Mouse (Mus musculus) kidney, embryonic 16.5 days (tissue): ENCODE results near the gene Zbtb17. TPM values are rescaled to one million over a fixed set of nuclear protein-coding genes. Genes with fewer than 3 reads are reported as not detected.

Experiments used
- ATAC-seq: fragments of 200-750 bp; cut with Nextera tagmentation; 2 replicates; pipeline ENCODE4 v1.8.0; 2017; ENCODE audit warnings: moderate TSS enrichment; ENCODE audit not compliant: low FRiP score, low TSS enrichment
- H3K27ac ChIP-seq: fragments of 300-500 bp; sonication (generic); 2 replicates; pipeline ENCODE4 v1.5.1; 2014; ENCODE audit warnings: low read length
- H3K27me3 ChIP-seq: fragments of 300-500 bp; sonication (generic); 2 replicates; pipeline ENCODE4 v1.6.1; 2014; ENCODE audit warnings: low read length, control low read depth, mixed read lengths; ENCODE audit not compliant: insufficient read depth
- H3K36me3 ChIP-seq: fragments of 300-500 bp; sonication (generic); 2 replicates; pipeline ENCODE4 v1.6.1; 2014; ENCODE audit warnings: low read length, control low read depth, mixed read lengths; ENCODE audit not compliant: insufficient read depth
- H3K4me1 ChIP-seq: fragments of 300-500 bp; sonication (generic); 2 replicates; pipeline ENCODE4 v1.6.1; 2014; ENCODE audit warnings: low read length, control low read depth, mixed read lengths; ENCODE audit not compliant: insufficient read depth
- H3K4me2 ChIP-seq: fragments of 300-500 bp; sonication (generic); replicated peaks from 2 replicates; pipeline ENCODE4 v1.6.1; 2014; ENCODE audit warnings: low read depth, low read length
- H3K4me3 ChIP-seq: fragments of 300-500 bp; sonication (generic); 2 replicates; pipeline ENCODE4 v1.5.1; 2014; ENCODE audit warnings: mild to moderate bottlenecking, low read length
- H3K9ac ChIP-seq: fragments of 300-500 bp; sonication (generic); replicated peaks from 2 replicates; pipeline ENCODE4 v1.6.1; 2014; ENCODE audit warnings: low read length
- H3K9me3 ChIP-seq: fragments of 300-500 bp; sonication (generic); 2 replicates; pipeline ENCODE4 v1.6.1; 2016; ENCODE audit warnings: low read length, control low read depth
- WGBS: fragments of 180-500 bp; shearing (Covaris S2); extraction: QIAGEN DNeasy Blood & Tissue Kit; methylation state at CpG from one replicate; pipeline ENCODE4 v1.1.7; 2014; 5-methylcytosine and 5-hydroxymethylcytosine counted together
- polyA plus RNA-seq: library from polyadenylated mRNA; unstranded; fragments of >200 nt; fragmentation: Nextera tagmentation; extraction: Ambion mirVana; gene quantifications from 2 replicates; pipeline ENCODE4 v1.2.1, GENCODE M21; 2015

Gene Zbtb17
- polyA plus RNA-seq, 1 experiment from 2014 or later: 43.1 TPM

GRCm38 (mm10) chr4:141505810-141506209, 61.4 kb downstream of the Zbtb17 start:
- H3K4me2 ChIP-seq: no peak overlapping the region
- peak overlapping the region; percentile 85 for H3K27ac ChIP-seq
- H3K9ac ChIP-seq: no peak overlapping the region
- ATAC-seq: no peak
- 89% methylated on average over 10 of the region's 11 CpGs for WGBS
- H3K27me3 ChIP-seq: no peaks in the 10 kb centered on the region
- H3K36me3 ChIP-seq: no peaks in the 10 kb centered on the region; the same call in 1 of the 2 replicates
- no peaks in the 10 kb centered on the region for H3K9me3 ChIP-seq
- H3K4me1 ChIP-seq: peaks cover 20% of the 10 kb centered on the region
- no peak overlapping the region for H3K4me3 ChIP-seq

DNA sequence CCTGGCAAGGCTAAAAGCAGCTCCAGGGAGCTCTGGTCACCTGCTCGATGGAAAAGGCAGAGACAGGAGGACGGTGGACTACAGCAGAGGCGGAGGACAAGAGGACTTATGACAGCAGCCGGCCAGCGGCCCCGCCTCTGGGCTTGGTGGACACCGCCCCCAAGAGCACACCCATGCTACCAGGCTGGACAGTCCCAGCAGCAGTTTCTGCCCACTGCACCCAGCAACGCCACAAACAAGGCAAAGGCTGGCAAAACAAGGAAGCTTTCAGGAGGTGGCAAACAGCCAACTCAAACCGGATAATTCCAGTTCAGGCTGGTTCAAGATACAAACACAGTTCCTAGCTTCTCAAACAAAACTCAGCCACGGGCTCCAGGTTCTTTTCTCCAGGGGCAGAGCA, 61.9 kb downstream of the Zbtb17 start:
- Histone ChIP-seq H3K36me3 (no peaks in the 10 kb centered on the region; the same call in 1 of the 2 replicates), H3K27me3 (no peaks in the 10 kb centered on the region), H3K9ac (peak overlapping the region; percentile 7; the same call in 1 of the 2 replicates), H3K9me3 (no peaks in the 10 kb centered on the region), H3K4me2 (0 out of 2 replicates have a peak overlapping the region, but pooled peaks have one; percentile 16), H3K4me1 (peaks cover 15% of the 10 kb centered on the region), H3K4me3 (no peak overlapping the region), H3K27ac (peak overlapping the region; percentile 85)
- peak; percentile 92 for ATAC-seq
- WGBS: 48% methylated on average over 10 of the region's 10 CpGs

GRCm38 (mm10) chr4:141506893-141507292, 62.4 kb downstream of the Zbtb17 start:
- no peaks in the 10 kb centered on the region for H3K27me3 ChIP-seq
- 0 out of 2 replicates have a peak overlapping the region, but pooled peaks have one; percentile 16 for H3K4me2 ChIP-seq
- WGBS: 70% methylated on average over 10 of the region's 10 CpGs
- peaks cover 14% of the 10 kb centered on the region for H3K4me1 ChIP-seq
- 0 out of 2 replicates have a peak overlapping the region, but pooled peaks have one; percentile 7 for H3K9ac ChIP-seq
- no peaks in the 10 kb centered on the region; the same call in 1 of the 2 replicates for H3K36me3 ChIP-seq
- no peaks in the 10 kb centered on the region for H3K9me3 ChIP-seq
- no peak overlapping the region for H3K4me3 ChIP-seq
- ATAC-seq: peak; percentile 12; the same call in 1 of the 2 replicates
- peak overlapping the region; percentile 85 for H3K27ac ChIP-seq

DNA sequence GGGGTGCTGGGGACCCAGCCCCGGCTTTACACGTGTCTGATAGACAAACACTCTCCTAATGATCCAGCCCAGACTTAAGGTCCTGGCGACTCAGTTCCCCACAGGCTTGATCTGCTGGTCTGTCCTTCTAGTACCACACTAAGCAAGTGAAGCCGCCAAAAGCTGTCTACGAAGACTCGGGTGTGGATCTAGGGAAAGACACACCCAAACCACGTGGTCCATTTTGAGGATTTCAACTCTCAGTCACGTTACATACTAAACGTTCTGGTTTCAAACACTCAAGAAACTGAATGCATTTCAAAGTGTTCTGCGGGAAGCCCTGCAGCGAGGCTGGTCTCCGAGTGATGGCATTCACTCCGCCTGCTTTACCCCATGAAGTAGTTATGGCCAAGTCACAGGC, 66.0 kb downstream of the Zbtb17 start:
- no peak for ATAC-seq

GRCm38 (mm10) chr4:141512145-141512544, 67.7 kb downstream of the Zbtb17 start:
- Histone ChIP-seq H3K9ac (0 out of 2 replicates have a peak overlapping the region, but pooled peaks have one; percentile 38), H3K4me1 (peaks cover 18% of the 10 kb centered on the region), H3K27ac (no peak overlapping the region), H3K4me3 (no peak overlapping the region), H3K36me3 (peaks cover 25% of the 10 kb centered on the region), H3K9me3 (no peaks in the 10 kb centered on the region), H3K4me2 (no peak overlapping the region), H3K27me3 (no peaks in the 10 kb centered on the region)
- no peak for ATAC-seq
- 63% methylated on average over 6 of the region's 6 CpGs for WGBS

More for the DNA sequence above, 66.0 kb downstream of the Zbtb17 start:
- Histone ChIP-seq H3K27ac (no peak overlapping the region), H3K36me3 (peaks cover 8% of the 10 kb centered on the region; the same call in 1 of the 2 replicates), H3K4me1 (peaks cover 29% of the 10 kb centered on the region), H3K27me3 (no peaks in the 10 kb centered on the region), H3K4me3 (no peak overlapping the region), H3K9ac (no peak overlapping the region), H3K4me2 (no peak overlapping the region), H3K9me3 (no peaks in the 10 kb centered on the region)
- WGBS: 85% methylated on average over 13 of the region's 13 CpGs

DNA sequence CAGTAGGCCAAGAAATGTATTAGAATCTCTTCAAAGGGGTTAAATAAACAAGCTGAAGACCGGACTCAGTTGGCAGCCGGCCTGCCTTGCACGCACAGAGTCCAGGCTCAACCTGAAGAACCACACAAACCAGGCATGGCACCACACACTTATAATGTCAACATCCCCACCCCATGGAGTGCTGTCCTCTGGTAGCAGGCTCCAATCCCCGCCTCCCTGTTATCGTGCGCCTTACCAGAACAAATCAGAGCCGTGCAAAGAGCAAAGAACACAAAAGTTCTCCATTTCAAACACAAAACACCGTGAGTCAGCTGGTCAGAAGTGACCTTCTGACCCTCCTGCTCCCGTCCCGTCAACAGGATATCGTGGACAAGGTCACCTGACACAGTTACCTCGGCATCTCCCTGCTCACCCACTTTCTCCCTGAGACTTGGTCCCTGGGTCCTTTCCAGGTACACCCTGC, 69.8 kb downstream of the Zbtb17 start:
- Histone ChIP-seq H3K4me2 (no peak overlapping the region), H3K9me3 (no peaks in the 10 kb centered on the region), H3K36me3 (peaks cover 27% of the 10 kb centered on the region), H3K27ac (0 out of 2 replicates have a peak overlapping the region, but pooled peaks have one; percentile 18), H3K9ac (no peak overlapping the region), H3K4me1 (peaks cover 15% of the 10 kb centered on the region), H3K4me3 (no peak overlapping the region), H3K27me3 (no peaks in the 10 kb centered on the region)
- ATAC-seq: no peak
- WGBS: 46% methylated on average over 12 of the region's 12 CpGs

Other genes starting within 250 kb of the Zbtb17 start
- 8.1 and 9.2 TPM in 2 replicates for gene Rsg1, start 230.7 kb upstream of the Zbtb17 start, polyA plus RNA-seq
- 9.6 and 11.2 TPM in 2 replicates for gene Arhgef19, start 205.2 kb upstream of the Zbtb17 start, polyA plus RNA-seq
- 8.3 and 8.6 TPM in 2 replicates for gene Epha2, start 143.4 kb upstream of the Zbtb17 start, polyA plus RNA-seq
- gene Fam131c, start 76.4 kb upstream of the Zbtb17 start, polyA plus RNA-seq: 3.0 and 3.1 TPM in 2 replicates
- 14.7 and 17.8 TPM in 2 replicates for gene Clcnka, start 45.9 kb upstream of the Zbtb17 start, polyA plus RNA-seq
- 34.2 and 48.4 TPM in 2 replicates for gene Clcnkb, start 28.6 kb upstream of the Zbtb17 start, polyA plus RNA-seq
- 0.58 and 0.80 TPM in 2 replicates for gene Hspb7, start 23.9 kb upstream of the Zbtb17 start, polyA plus RNA-seq
- not detected in 2 replicates for gene Srarp, start 8.5 kb upstream of the Zbtb17 start, polyA plus RNA-seq
- 9.3 and 10.5 TPM in 2 replicates for gene Spen, start 93.9 kb downstream of the Zbtb17 start, polyA plus RNA-seq
- 76.4 and 85.2 TPM in 2 replicates for gene Fblim1, start 161.4 kb downstream of the Zbtb17 start, polyA plus RNA-seq
- 4.3 and 5.4 TPM in 2 replicates for gene Tmem82, start 174.0 kb downstream of the Zbtb17 start, polyA plus RNA-seq
- 0.54 and 0.69 TPM in 2 replicates for gene Slc25a34, start 179.2 kb downstream of the Zbtb17 start, polyA plus RNA-seq
- 6.4 TPM in 2 replicates for gene Plekhm2, start 220.2 kb downstream of the Zbtb17 start, polyA plus RNA-seq
- 0.62 TPM in 1 of 2 replicates, not detected in the other for gene Rsc1a1, start 240.9 kb downstream of the Zbtb17 start, polyA plus RNA-seq